Mouse (Mus musculus): ENCODE data around the gene Mcpt4. TPM values are rescaled to one million over a fixed set of nuclear protein-coding genes. Genes with fewer than 3 reads are reported as not detected.
"Not testable (repeated sequence)": the region's sequence is repeated elsewhere in the genome, so short reads cannot be mapped to it uniquely, and the experiment has no call there.

The Mcpt4 gene
- total and polyA plus RNA-seq, 2 experiments from 2014 or later, result 1.8 TPM; not detected in 1

DNA sequence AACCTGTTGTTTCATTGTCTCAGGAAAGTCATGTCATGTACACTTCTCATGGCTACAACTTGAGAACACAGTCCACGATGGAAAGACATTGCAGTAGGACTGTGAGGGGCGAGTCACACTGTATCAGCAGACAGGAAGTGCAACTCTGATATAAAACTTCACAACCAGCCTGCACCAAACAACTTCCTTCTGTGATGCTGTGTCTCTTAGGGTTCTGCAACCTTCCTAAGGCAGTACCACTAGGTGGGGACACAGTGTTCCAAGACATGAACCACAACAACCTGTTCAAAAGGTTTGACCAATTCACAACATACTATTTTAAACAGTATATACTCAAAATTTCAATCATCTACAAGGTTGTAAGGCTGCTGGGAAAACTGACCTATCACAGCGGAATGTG, 6.7 kb downstream of the Mcpt4 start:
- no peak overlapping the region for H3K4me2 ChIP-seq (ENCODE audit: low read depth, low read length)
- no peaks in the 10 kb centered on the region for H3K9me3 ChIP-seq (replicated peaks; ENCODE audit: control insufficient read depth, low read length)
- no peak for DNase-seq (ENCODE audit: low spot score)
- H3K9ac ChIP-seq (replicated peaks; ENCODE audit: low read depth, low read length), result no peak overlapping the region
- no peaks in the 10 kb centered on the region for H3K27me3 ChIP-seq (ENCODE audit: control insufficient read depth, insufficient read depth, low read length)
- H3K4me1 ChIP-seq (ENCODE audit: control insufficient read depth, insufficient read depth), result no peaks in the 10 kb centered on the region
- ATAC-seq (ENCODE audit: insufficient read depth, low read depth), result no peak
- 56% methylated on average over 3 of the region's 3 CpGs for WGBS
- TF ChIP-seq EP300 (IDR thresholded peaks at IDR 0.05; ENCODE audit: low read depth), result no peak
- no peak for TF ChIP-seq CTCF (IDR thresholded peaks at IDR 0.05; ENCODE audit: low read depth)
- no peak overlapping the region for H3K4me3 ChIP-seq (ENCODE audit: low read depth, low read length)
- H3K27ac ChIP-seq (ENCODE audit: low read depth), result no peak overlapping the region
- H3K36me3 ChIP-seq (replicated peaks; ENCODE audit: control insufficient read depth, insufficient read depth, low read length), result no peaks in the 10 kb centered on the region

DNA sequence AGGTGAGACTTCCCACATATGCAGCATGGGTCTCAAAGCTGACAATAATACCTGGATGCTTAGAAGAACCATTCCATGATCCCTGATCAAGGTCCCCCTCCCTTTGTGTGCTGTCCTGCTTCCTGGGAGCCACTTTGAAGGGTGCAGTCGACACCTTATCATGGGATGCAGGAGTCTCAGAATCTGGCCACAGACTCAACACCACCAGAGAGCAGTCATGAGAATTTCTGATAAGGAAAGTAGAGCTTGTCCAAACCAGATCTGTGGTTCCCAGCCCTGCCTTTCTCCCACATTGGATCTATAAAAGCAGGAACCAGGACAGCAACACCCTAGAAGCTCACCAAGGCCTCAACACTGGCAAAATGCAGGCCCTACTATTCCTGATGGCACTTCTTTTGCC, 20.3 kb downstream of the Mcpt4 start, which contains the start of gene Mcpt2:
Gene Mcpt2, plus strand, starts transcription at position 250 of the 400 bp plus-strand sequence.
- DNase-seq (ENCODE audit: low spot score); H3K27me3 ChIP-seq (ENCODE audit: control insufficient read depth, insufficient read depth, low read length); H3K27ac ChIP-seq (ENCODE audit: low read depth); H3K4me3 ChIP-seq (ENCODE audit: low read depth, low read length); ATAC-seq (ENCODE audit: insufficient read depth, low read depth); H3K4me2 ChIP-seq (ENCODE audit: low read depth, low read length); H3K36me3 ChIP-seq (replicated peaks; ENCODE audit: control insufficient read depth, insufficient read depth, low read length); H3K9ac ChIP-seq (replicated peaks; ENCODE audit: low read depth, low read length); H3K9me3 ChIP-seq (replicated peaks; ENCODE audit: control insufficient read depth, low read length); H3K4me1 ChIP-seq (ENCODE audit: control insufficient read depth, insufficient read depth): not testable (repeated sequence)
- 13% methylated on average over 1 of the region's 1 CpGs for WGBS

- Histone ChIP-seq H3K27me3 (ENCODE audit: control insufficient read depth, insufficient read depth, low read length) (no peaks in the 10 kb centered on the region), H3K9me3 (replicated peaks; ENCODE audit: control insufficient read depth, low read length) (no peaks in the 10 kb centered on the region), H3K4me3 (ENCODE audit: low read depth, low read length) (no peak overlapping the region), H3K36me3 (replicated peaks; ENCODE audit: control insufficient read depth, insufficient read depth, low read length) (no peaks in the 10 kb centered on the region), H3K9ac (replicated peaks; ENCODE audit: low read depth, low read length) (no peak overlapping the region), H3K4me2 (ENCODE audit: low read depth, low read length) (no peak overlapping the region), H3K27ac (ENCODE audit: low read depth) (no peak overlapping the region), H3K4me1 (ENCODE audit: control insufficient read depth, insufficient read depth) (no peaks in the 10 kb centered on the region)
- TF ChIP-seq EP300 (IDR thresholded peaks at IDR 0.05; ENCODE audit: low read depth) (no peak), CTCF (IDR thresholded peaks at IDR 0.05; ENCODE audit: low read depth) (no peak)
- 52% methylated on average over 2 of the region's 2 CpGs for WGBS
- peak; percentile 8 for DNase-seq (ENCODE audit: low spot score)
- no peak for ATAC-seq (ENCODE audit: insufficient read depth, low read depth)
Measured at GRCm38 (mm10) chr14:56034433-56034832, 27.7 kb downstream of the Mcpt4 start.

DNA sequence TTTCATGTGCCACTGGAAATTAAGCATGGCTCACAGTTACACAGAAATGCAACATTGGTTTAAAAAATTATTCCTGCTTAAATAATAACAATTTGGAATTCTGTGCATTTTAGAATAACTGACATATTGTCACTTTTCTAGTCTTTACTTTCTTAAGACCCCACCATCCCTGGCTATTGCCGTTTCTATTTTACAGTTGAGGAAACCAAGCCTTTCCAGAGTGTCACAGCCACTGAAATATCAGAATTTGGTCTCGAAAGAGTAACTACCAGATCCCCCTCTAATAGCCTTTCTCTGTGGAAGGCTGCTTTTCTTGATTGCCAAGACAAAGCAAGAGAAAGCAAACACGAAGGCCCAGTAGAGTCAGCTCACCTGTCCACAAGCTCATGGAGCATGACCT, 31.7 kb downstream of the Mcpt4 start, which contains the start of gene Mcpt9:
Gene Mcpt9, minus strand, starts transcription at position 101 of the 400 bp plus-strand sequence.
- not testable (repeated sequence) for H3K27me3 ChIP-seq (ENCODE audit: control insufficient read depth, insufficient read depth, low read length); H3K4me3 ChIP-seq (ENCODE audit: low read depth, low read length); H3K9me3 ChIP-seq (replicated peaks; ENCODE audit: control insufficient read depth, low read length); ATAC-seq (ENCODE audit: insufficient read depth, low read depth); H3K27ac ChIP-seq (ENCODE audit: low read depth); H3K4me2 ChIP-seq (ENCODE audit: low read depth, low read length); H3K4me1 ChIP-seq (ENCODE audit: control insufficient read depth, insufficient read depth); DNase-seq (ENCODE audit: low spot score); H3K36me3 ChIP-seq (replicated peaks; ENCODE audit: control insufficient read depth, insufficient read depth, low read length); H3K9ac ChIP-seq (replicated peaks; ENCODE audit: low read depth, low read length)
- 69% methylated on average over 3 of the region's 3 CpGs for WGBS

GRCm38 (mm10) chr14:56021305-56021704, 40.8 kb downstream of the Mcpt4 start:
- H3K4me2 ChIP-seq (ENCODE audit: low read depth, low read length); H3K36me3 ChIP-seq (replicated peaks; ENCODE audit: control insufficient read depth, insufficient read depth, low read length); DNase-seq (ENCODE audit: low spot score); H3K9me3 ChIP-seq (replicated peaks; ENCODE audit: control insufficient read depth, low read length); H3K4me3 ChIP-seq (ENCODE audit: low read depth, low read length); ATAC-seq (ENCODE audit: insufficient read depth, low read depth); H3K4me1 ChIP-seq (ENCODE audit: control insufficient read depth, insufficient read depth); H3K27ac ChIP-seq (ENCODE audit: low read depth); H3K27me3 ChIP-seq (ENCODE audit: control insufficient read depth, insufficient read depth, low read length); H3K9ac ChIP-seq (replicated peaks; ENCODE audit: low read depth, low read length): not testable (repeated sequence)
- WGBS, result 45% methylated on average over 3 of the region's 4 CpGs

- Histone ChIP-seq H3K9ac (replicated peaks; ENCODE audit: low read depth, low read length) (no peak overlapping the region), H3K4me2 (ENCODE audit: low read depth, low read length) (no peak overlapping the region), H3K27ac (ENCODE audit: low read depth) (no peak overlapping the region), H3K4me1 (ENCODE audit: control insufficient read depth, insufficient read depth) (no peaks in the 10 kb centered on the region), H3K9me3 (replicated peaks; ENCODE audit: control insufficient read depth, low read length) (no peaks in the 10 kb centered on the region), H3K27me3 (ENCODE audit: control insufficient read depth, insufficient read depth, low read length) (no peaks in the 10 kb centered on the region), H3K4me3 (ENCODE audit: low read depth, low read length) (no peak overlapping the region), H3K36me3 (replicated peaks; ENCODE audit: control insufficient read depth, insufficient read depth, low read length) (no peaks in the 10 kb centered on the region)
- no peak for DNase-seq (ENCODE audit: low spot score)
- no peak for ATAC-seq (ENCODE audit: insufficient read depth, low read depth)
- TF ChIP-seq CTCF (IDR thresholded peaks at IDR 0.05; ENCODE audit: low read depth) (no peak), EP300 (IDR thresholded peaks at IDR 0.05; ENCODE audit: low read depth) (no peak)
- WGBS, result 50% methylated on average over 1 of the region's 1 CpGs
Measured at GRCm38 (mm10) chr14:56019446-56019845, 42.7 kb downstream of the Mcpt4 start.

DNA sequence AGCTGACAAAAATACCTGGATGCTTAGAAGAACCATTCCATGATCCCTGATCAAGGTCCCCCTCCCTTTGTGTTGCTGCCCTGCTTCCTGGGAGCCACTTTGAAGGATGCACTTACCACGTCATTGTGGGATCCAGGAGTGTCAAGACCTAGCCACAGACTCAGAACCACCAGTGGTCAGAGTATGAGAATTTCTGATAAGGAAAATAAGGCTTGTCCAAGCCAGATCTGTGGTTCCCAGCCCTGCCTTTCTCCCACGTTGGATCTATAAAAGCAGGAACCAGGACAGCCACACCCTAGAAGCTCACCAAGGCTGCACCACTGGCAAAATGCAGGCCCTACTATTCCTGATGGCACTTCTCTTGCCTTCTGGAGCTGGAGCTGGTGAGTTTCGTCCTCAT, 44.4 kb downstream of the Mcpt4 start, which contains the start of gene Mcpt1:
Gene Mcpt1, plus strand, starts transcription at position 301 of the 400 bp plus-strand sequence.
- not testable (repeated sequence) for H3K4me2 ChIP-seq (ENCODE audit: low read depth, low read length); H3K9me3 ChIP-seq (replicated peaks; ENCODE audit: control insufficient read depth, low read length); H3K27me3 ChIP-seq (ENCODE audit: control insufficient read depth, insufficient read depth, low read length); H3K9ac ChIP-seq (replicated peaks; ENCODE audit: low read depth, low read length); DNase-seq (ENCODE audit: low spot score); H3K4me1 ChIP-seq (ENCODE audit: control insufficient read depth, insufficient read depth); H3K36me3 ChIP-seq (replicated peaks; ENCODE audit: control insufficient read depth, insufficient read depth, low read length); H3K27ac ChIP-seq (ENCODE audit: low read depth); H3K4me3 ChIP-seq (ENCODE audit: low read depth, low read length); ATAC-seq (ENCODE audit: insufficient read depth, low read depth)
- 64% methylated on average over 3 of the region's 3 CpGs for WGBS

All from heart, postnatal 0 days (tissue).